Mouse (Mus musculus) CH12.LX (cell line): ENCODE results near the gene Ccdc162. TPM values are rescaled to one million over a fixed set of nuclear protein-coding genes. Genes with fewer than 3 reads are reported as not detected.

Experiments
- DNase-seq: peaks from one replicate; pipeline ENCODE4 v3.0.0-alpha.2; 2013; ENCODE audit errors: extremely low read depth
- H3K27ac ChIP-seq: 2 replicates; pipeline ENCODE4 v1.5.1; 2012; ENCODE audit warnings: low read depth, mild to moderate bottlenecking, control low read depth, moderate library complexity; ENCODE audit not compliant: insufficient read depth
- H3K27me3 ChIP-seq: replicated peaks from 2 replicates; pipeline ENCODE3; 2012; ENCODE audit warnings: inconsistent platforms
- H3K36me3 ChIP-seq, 2 experiments: replicated peaks in 1 of 2; 2 replicates each; pipeline versions ENCODE3 to v1.6.1; 2012; ENCODE audit warnings: inconsistent platforms in 1 of 2, low read length in 1 of 2, mild to moderate bottlenecking in 1 of 2, mixed read lengths in 1 of 2, moderate library complexity in 1 of 2; ENCODE audit not compliant: control insufficient read depth in 1 of 2, insufficient read depth in 1 of 2
- H3K4me1 ChIP-seq, 2 experiments: 2 replicates each; pipeline ENCODE4 v1.6.1; 2012; ENCODE audit warnings: inconsistent platforms in 1 of 2, moderate library complexity in 1 of 2; ENCODE audit not compliant: insufficient read depth in 2 of 2, control insufficient read depth in 1 of 2
- H3K4me2 ChIP-seq: 2 replicates; pipeline ENCODE4 v1.6.1; 2012; ENCODE audit warnings: low read depth, mild to moderate bottlenecking, control low read depth; ENCODE audit not compliant: poor library complexity, insufficient read depth, severe bottlenecking
- H3K4me3 ChIP-seq, 3 experiments: fragments of 150-350 bp in 1 of 3; sonication (generic) in 1 of 3; replicated peaks in 1 of 3; 2 replicates each; pipeline versions ENCODE3 to v1.5.1; 2011 to 2012; ENCODE audit warnings: low read depth in 2 of 3, low read length in 2 of 3, mild to moderate bottlenecking in 2 of 3, moderate library complexity in 2 of 3, control low read depth in 1 of 3, improper control_type of control experiment in 1 of 3, inconsistent platforms in 1 of 3, mixed read lengths in 1 of 3; ENCODE audit not compliant: poor library complexity in 1 of 3
- H3K79me2 ChIP-seq: replicated peaks from 2 replicates; pipeline ENCODE4 v1.6.1; 2012; ENCODE audit warnings: mild to moderate bottlenecking, moderate library complexity; ENCODE audit not compliant: control insufficient read depth, poor library complexity, insufficient read depth, severe bottlenecking; ENCODE audit errors: extremely low read depth
- H3K9ac ChIP-seq: 2 replicates; pipeline ENCODE4 v1.6.1; 2012; ENCODE audit warnings: low read depth, mild to moderate bottlenecking, control low read depth, moderate library complexity; ENCODE audit not compliant: insufficient read depth
- H3K9me3 ChIP-seq: replicated peaks from 2 replicates; pipeline ENCODE3; 2012; ENCODE audit warnings: low read length, inconsistent platforms, mixed read lengths
- CHD2 ChIP-seq: IDR thresholded peaks from 2 replicates; pipeline ENCODE4 v1.6.1; 2011; ENCODE audit warnings: low read length, improper control_type of control experiment
- CTCF ChIP-seq, 2 experiments: IDR thresholded peaks in 1 of 2; conservative IDR thresholded peaks in 1 of 2; 2 replicates each; pipeline ENCODE4 v1.5.1; 2011 to 2012; ENCODE audit warnings: low read depth in 2 of 2, low read length in 2 of 2, improper control_type of control experiment in 1 of 2, inconsistent platforms in 1 of 2, mild to moderate bottlenecking in 1 of 2, moderate library complexity in 1 of 2
- EP300 ChIP-seq: IDR thresholded peaks from 2 replicates; pipeline ENCODE4 v1.6.1; 2011; ENCODE audit warnings: low read length, improper control_type of control experiment
- GABPA ChIP-seq: IDR thresholded peaks from 2 replicates; pipeline ENCODE4 v1.6.1; 2012; ENCODE audit warnings: low read depth, low read length, improper control_type of control experiment, inconsistent platforms; ENCODE audit not compliant: insufficient replicate concordance
- HCFC1 ChIP-seq: IDR thresholded peaks from 2 replicates; pipeline ENCODE4 v1.6.1; 2012; ENCODE audit warnings: low read depth, mild to moderate bottlenecking, inconsistent platforms, low read length, improper control_type of control experiment
- JUND ChIP-seq: conservative IDR thresholded peaks from 2 replicates; pipeline ENCODE4 v1.6.1; 2011; ENCODE audit warnings: low read depth, low read length, improper control_type of control experiment
- MEF2A ChIP-seq: IDR thresholded peaks from 2 replicates; pipeline ENCODE4 v1.6.1; 2014; ENCODE audit warnings: low read depth, mild to moderate bottlenecking, inconsistent platforms, low read length, improper control_type of control experiment, borderline replicate concordance
- MYC ChIP-seq: IDR thresholded peaks from 2 replicates; pipeline ENCODE4 v1.6.1; 2011; ENCODE audit warnings: low read depth, mild to moderate bottlenecking, improper control_type of control experiment, low read length
- PAX5 ChIP-seq: IDR thresholded peaks from 2 replicates; pipeline ENCODE4 v1.6.1; 2012; ENCODE audit warnings: low read length, inconsistent platforms, mixed read lengths
- RAD21 ChIP-seq: IDR thresholded peaks from 2 replicates; pipeline ENCODE4 v1.6.1; 2011; ENCODE audit warnings: low read depth, mild to moderate bottlenecking, low read length, improper control_type of control experiment, moderate library complexity
- RCOR1 ChIP-seq: conservative IDR thresholded peaks from 2 replicates; pipeline ENCODE4 v1.6.1; 2012; ENCODE audit warnings: low read depth, mild to moderate bottlenecking, inconsistent platforms, low read length, improper control_type of control experiment
- TBP ChIP-seq: conservative IDR thresholded peaks from 2 replicates; pipeline ENCODE4 v1.6.1; 2011; ENCODE audit warnings: low read depth, low read length, improper control_type of control experiment
- ZNF384 ChIP-seq: IDR thresholded peaks from 2 replicates; pipeline ENCODE4 v1.6.1; 2012; ENCODE audit warnings: low read depth, low read length, improper control_type of control experiment, inconsistent platforms
- dilution Hi-C: fragments of 300-500 bp; cut with MboI; formaldehyde crosslinking; loops from 2 replicates; pipeline ENCODE4 v1.14.3; 2020; ENCODE audit warnings: low sequenced_read_pairs; ENCODE audit not compliant: extremely low pct_unique_long_range_greater_than_20kb, extremely low pct_ligation_motif_present
- in situ Hi-C: fragments of 300-500 bp; cut with MboI; formaldehyde crosslinking; loops from 3 replicates; pipeline ENCODE4 v1.14.3; 2019; ENCODE audit warnings: low sequenced_read_pairs, low pct_ligation_motif_present, low pct_unique_long_range_greater_than_20kb, mixed read lengths
- polyA plus RNA-seq: library from polyadenylated mRNA; unstranded; fragments of >175 nt; gene quantifications from 2 replicates; pipeline ENCODE4 v1.2.1, GENCODE M21; 2012; ENCODE audit warnings: low read depth; ENCODE audit not compliant: insufficient read length
- total RNA-seq, 2 experiments: library from RNA; depleted of rRNA; stranded (reverse); fragments of 300-350 nt in 1 of 2; fragments of >200 nt in 1 of 2; gene quantifications; 2 replicates each; pipeline ENCODE4 v1.2.3; 2012 to 2014

The Ccdc162 gene
- total and polyA plus RNA-seq, 3 experiments = 0.64 to 1.3 (median 1.3) TPM

DNA sequence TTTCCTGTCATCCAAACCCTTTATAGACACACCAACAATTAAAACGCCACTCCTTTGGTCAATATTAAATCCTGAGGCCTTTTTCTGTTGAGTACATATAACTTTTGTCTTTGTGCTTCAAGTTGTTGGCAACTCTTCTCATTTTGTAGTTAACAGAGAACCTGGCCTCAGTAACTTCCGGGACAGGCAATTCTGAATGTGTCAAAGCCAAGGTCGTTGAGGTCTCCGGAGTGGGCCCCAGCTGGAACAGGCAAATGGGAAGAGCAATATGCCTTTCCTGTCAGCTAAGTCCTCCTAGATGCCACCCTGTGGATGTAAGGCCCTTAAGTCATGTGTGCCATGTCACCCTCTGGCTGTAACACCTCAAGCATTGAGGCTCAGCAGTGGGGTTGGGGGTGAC, 136.0 kb downstream of the Ccdc162 start:
- Histone ChIP-seq H3K9me3 (no peaks in the 10 kb centered on the region), H3K27ac (no peak overlapping the region), H3K36me3 (no peaks in the 10 kb centered on the region), H3K27me3 (no peaks in the 10 kb centered on the region), H3K4me2 (no peak overlapping the region), H3K9ac (no peak overlapping the region), H3K4me3 (no peak overlapping the region), H3K4me1 (peaks cover 3 to 38% of the 10 kb centered on the region in 2 experiments; a peak in 3 of 4 replicates), H3K79me2 (no peaks in the 10 kb centered on the region)
- no peak for DNase-seq
- dilution Hi-C loops = no loop called here
- in situ Hi-C loops = no loop called here
- TF ChIP-seq RAD21 = no peak

DNA sequence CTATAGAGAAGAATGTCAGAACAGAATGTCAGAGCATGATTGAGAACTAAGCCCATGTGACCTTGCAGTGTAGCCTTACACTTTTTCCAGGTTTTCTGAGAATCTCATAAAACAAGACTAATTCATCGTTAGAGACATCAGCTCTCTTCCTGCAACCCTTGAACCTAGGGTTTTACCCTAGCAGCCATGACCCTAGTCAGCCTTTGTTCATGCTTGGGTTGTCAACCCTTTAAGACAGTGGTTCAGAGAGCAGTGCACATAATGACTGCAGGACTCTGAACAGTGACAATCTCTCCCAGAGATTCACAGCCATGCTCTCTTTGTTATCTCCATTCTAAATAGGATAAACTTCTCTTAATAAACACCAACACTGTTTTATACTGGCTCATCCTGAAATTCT, 137.9 kb downstream of the Ccdc162 start:
- Histone ChIP-seq H3K27ac (no peak overlapping the region), H3K4me1 (peaks cover 11 to 56% of the 10 kb centered on the region in 2 experiments; a peak in 3 of 4 replicates), H3K9me3 (no peaks in the 10 kb centered on the region), H3K79me2 (no peaks in the 10 kb centered on the region), H3K9ac (no peak overlapping the region), H3K36me3 (no peaks in the 10 kb centered on the region), H3K4me2 (no peak overlapping the region), H3K27me3 (no peaks in the 10 kb centered on the region), H3K4me3 (no peak overlapping the region)
- dilution Hi-C loops = no loop called here
- in situ Hi-C loops = no loop called here
- TF ChIP-seq CTCF (conservative IDR thresholded peaks at IDR 0.05 in 1 of 2, IDR thresholded peaks at IDR 0.05 in 1 of 2; ENCODE audit: low read depth in 2 of 2, low read length in 2 of 2) (no peak), TBP (no peak), EP300 (no peak), ZNF384 (no peak), GABPA (no peak), RCOR1 (no peak), PAX5 (no peak), CHD2 (no peak), HCFC1 (no peak), MEF2A (no peak), MYC (no peak)
- DNase-seq = no peak

DNA sequence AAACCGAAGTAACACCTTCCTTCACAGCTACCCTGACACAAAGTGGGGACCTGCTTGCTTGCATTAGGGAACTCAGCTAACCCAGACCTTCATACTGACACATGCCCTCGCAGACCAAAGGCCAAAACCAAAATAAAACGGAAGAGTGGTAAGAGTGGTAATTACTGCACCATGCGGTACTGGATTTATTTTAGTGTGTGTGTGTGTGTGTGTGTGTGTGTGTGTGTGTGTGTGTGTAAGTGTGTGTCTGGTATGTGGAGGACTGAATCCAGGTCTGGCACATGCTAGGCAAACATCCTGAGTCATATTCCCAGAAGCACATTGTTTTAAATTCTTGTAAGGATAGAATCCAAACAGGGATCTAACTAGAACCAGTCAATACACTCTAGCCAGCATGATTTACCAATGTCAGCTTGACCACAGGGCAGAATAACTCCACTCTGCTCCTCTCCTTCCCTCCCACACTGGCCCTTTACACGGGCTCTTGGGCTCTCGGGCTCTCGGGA, 140.1 kb downstream of the Ccdc162 start:
- no peaks in the 10 kb centered on the region for H3K9me3 ChIP-seq
- no peak overlapping the region for H3K9ac ChIP-seq
- H3K27ac ChIP-seq = no peak overlapping the region
- H3K79me2 ChIP-seq = no peaks in the 10 kb centered on the region
- H3K4me2 ChIP-seq = no peak overlapping the region
- no peaks in the 10 kb centered on the region for H3K27me3 ChIP-seq
- dilution Hi-C loops (no loop called here), in situ Hi-C loops (no loop called here)
- H3K4me3 ChIP-seq = no peak overlapping the region
- DNase-seq = no peak
- peaks cover 27 to 72% of the 10 kb centered on the region in 2 experiments for H3K4me1 ChIP-seq
- H3K36me3 ChIP-seq = no peaks in the 10 kb centered on the region
- TF ChIP-seq EP300 (no peak), TBP (no peak), ZNF384 (no peak), JUND (no peak)
